Mouse (Mus musculus) megakaryocyte, embryonic 14.5 days (primary cell): Measurements from ENCODE around the gene Cacna1b.

Source experiments
- FLI1 ChIP-seq: IDR thresholded peaks from 2 replicates; pipeline ENCODE4 v1.6.1; 2012; ENCODE audit warnings: low read length, inconsistent platforms, mixed read lengths
- GATA1 ChIP-seq: IDR thresholded peaks from 3 replicates; pipeline ENCODE4 v1.6.1; 2012; ENCODE audit warnings: mixed read lengths, low read length, inconsistent platforms, borderline replicate concordance

DNA sequence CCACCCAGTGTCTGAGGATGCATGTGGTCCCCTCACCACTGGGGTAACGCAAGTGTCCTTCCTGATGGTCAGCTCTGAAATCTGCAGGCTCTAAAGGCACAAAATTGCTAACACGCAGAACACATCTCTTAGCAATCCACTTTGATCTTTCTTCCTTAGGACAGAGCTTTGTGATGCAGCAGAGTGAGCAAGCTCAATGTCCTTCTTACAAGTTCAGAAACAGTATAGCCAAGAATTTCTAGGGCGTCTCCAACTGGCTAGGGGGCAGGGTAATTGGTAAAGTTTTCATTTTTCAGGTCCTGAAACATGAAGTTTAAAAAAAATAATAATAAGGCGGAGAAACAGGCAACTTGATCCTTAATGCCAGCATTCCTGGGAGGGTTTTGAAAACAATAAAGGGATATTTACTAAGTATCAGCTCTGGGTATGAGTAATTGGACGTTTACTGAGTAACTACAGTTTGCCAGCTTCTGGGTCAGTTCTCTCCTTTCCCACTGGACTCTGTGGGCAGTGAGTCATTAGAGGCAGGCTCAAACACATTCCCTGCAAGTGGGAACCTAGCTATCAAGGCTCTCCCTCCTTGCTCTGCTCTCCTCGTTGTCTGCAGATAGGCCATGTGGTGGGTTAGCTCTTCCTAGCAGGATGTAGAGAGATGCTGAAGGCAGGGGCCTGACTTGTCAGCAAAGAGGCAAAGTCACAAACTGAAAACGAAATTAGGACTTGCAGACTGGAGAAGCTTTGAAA, 200.2 kb downstream of the Cacna1b start:
- TF ChIP-seq GATA1 (no peak), FLI1 (no peak)
